In genomic region chr7:116336226-116336625, GRCm38 (mm10) we compare ENCODE assay signal across 9 mouse cellular contexts. TPM values are rescaled to one million over a fixed set of nuclear protein-coding genes. Genes with fewer than 3 reads are reported as not detected.
DNase-seq lines count a peak whose midpoint lies in the region; ATAC-seq and TF ChIP-seq lines count a peak whose summit lies in the region.
"Had no signal": no experiment of that assay in that cellular context is flagged by ENCODE, and none has a peak within 500 bp of the region (broad histone marks: within the 10 kb centered on the region; RNA-seq: fewer than 3 reads in every experiment).

No protein-coding gene starts in this region.

- TF ChIP-seq RAD21 in MEL (IDR thresholded peaks at IDR 0.05; ENCODE audit: low read depth, low read length): peak; percentile 39

- TF ChIP-seq EP300 in MEL (IDR thresholded peaks at IDR 0.05; ENCODE audit: low read depth in 1 of 2, low read length in 2 of 2): no peak

- TF ChIP-seq POLR2A in MEL (IDR thresholded peaks at IDR 0.05; ENCODE audit: control insufficient read depth in 1 of 2, insufficient read depth in 1 of 2, low read depth in 1 of 2, low read length in 2 of 2, poor library complexity in 1 of 2): no peak

- H3K79me2 ChIP-seq in MEL (ENCODE audit: control insufficient read depth, insufficient read depth, low read length, poor library complexity): peaks cover 33% of the 10 kb centered on the region

- peaks cover 25 to 29% of the 10 kb centered on the region in 2 experiments for H3K36me3 ChIP-seq in MEL (ENCODE audit: control insufficient read depth in 1 of 2, insufficient read depth in 2 of 2, low read length in 2 of 2)

- peak overlapping the region; percentile 9 to 49; a peak in 3 of 4 replicates for H3K4me3 ChIP-seq in MEL (ENCODE audit: control insufficient read depth in 1 of 2, insufficient read depth in 1 of 2, low read depth in 2 of 2, low read length in 2 of 2)
- H3K4me3 ChIP-seq: limb, embryonic 12.5 days had no signal

- peak overlapping the region; percentile 7 for H3K9ac ChIP-seq in MEL (ENCODE audit: control insufficient read depth, low read depth, low read length, poor library complexity, severe bottlenecking)
- H3K9ac ChIP-seq: limb, embryonic 12.5 days had no signal

- H3K27me3 ChIP-seq in MEL (ENCODE audit: control insufficient read depth in 1 of 2, insufficient read depth in 2 of 2, low read length in 2 of 2): no peaks in the 10 kb centered on the region
- H3K27me3 ChIP-seq: limb, embryonic 12.5 days had no signal

- ATAC-seq in frontal cortex, adult (ENCODE audit: low TSS enrichment): no peak

- peak; percentile 32 to 65 (median 61) for TF ChIP-seq CTCF in MEL (IDR thresholded peaks at IDR 0.05 in 2 of 3, conservative IDR thresholded peaks at IDR 0.05 in 1 of 3; ENCODE audit: control insufficient read depth in 1 of 3, insufficient read depth in 1 of 3, low read depth in 2 of 3, low read length in 3 of 3, poor library complexity in 1 of 3, severe bottlenecking in 1 of 3)

- peak; percentile 21 to 68 for DNase-seq in frontal cortex, adult 2 months (ENCODE audit: extremely low spot score in 1 of 2, low spot score in 1 of 2)
- DNase-seq in MEL (ENCODE audit: low read depth, low spot score): peak; percentile 86
- peak; percentile 61 for DNase-seq in cerebellum, adult 9-10 months
- DNase-seq in gastrocnemius, postnatal 36 days: peak; percentile 38 to 59
- peak; percentile 62 for DNase-seq in layer of hippocampus, adult 11-12 months (ENCODE audit: low spot score)
- peak; percentile 90 for DNase-seq in lung, postnatal 36 days
- DNase-seq in spleen, adult 18-20 months: peak; percentile 8 to 67

- no peaks in the 10 kb centered on the region for H3K9me3 ChIP-seq in MEL (replicated peaks; ENCODE audit: insufficient read depth, low read length)
- H3K9me3 ChIP-seq: limb, embryonic 12.5 days had no signal

- peaks cover 4% of the 10 kb centered on the region in 2 experiments; a peak in 3 of 4 replicates for H3K4me1 ChIP-seq in MEL (ENCODE audit: control insufficient read depth in 1 of 2, insufficient read depth in 2 of 2, low read length in 2 of 2)

- H3K27ac ChIP-seq in MEL (ENCODE audit: control insufficient read depth, low read depth, low read length): no peak overlapping the region
- H3K27ac ChIP-seq: limb, embryonic 12.5 days had no signal

- intact Hi-C loops in gastrocnemius, postnatal 36 days (cut with DNase I): loop anchor here (10.0 kb wide), 1 partner anchor 169 kb away; the partner anchor contains the start of gene Nucb2

TF ChIP-seq in MEL, 35 proteins besides CTCF, POLR2A, EP300 and RAD21:
- no peak for TF ChIP-seq NELFE (IDR thresholded peaks at IDR 0.05; ENCODE audit: low read depth, low read length)
- no peak for TF ChIP-seq JUND (IDR thresholded peaks at IDR 0.05; ENCODE audit: low read depth, low read length)
- no peak for TF ChIP-seq ZC3H11A (IDR thresholded peaks at IDR 0.05; ENCODE audit: low read depth, low read length)
- no peak for TF ChIP-seq ZKSCAN1 (IDR thresholded peaks at IDR 0.05; ENCODE audit: low read depth, low read length)
- TF ChIP-seq USF1 (IDR thresholded peaks at IDR 0.05; ENCODE audit: low read depth, low read length): no peak
- TF ChIP-seq ZNF384 (IDR thresholded peaks at IDR 0.05; ENCODE audit: low read depth, low read length): peak; percentile 26; the same call in 1 of the 2 replicates
- TF ChIP-seq SMC3 (IDR thresholded peaks at IDR 0.05; ENCODE audit: low read depth, low read length): peak; percentile 47
- no peak for TF ChIP-seq MAX (IDR thresholded peaks at IDR 0.05; ENCODE audit: low read length)
- TF ChIP-seq CHD1 (IDR thresholded peaks at IDR 0.05; ENCODE audit: low read depth, low read length): no peak
- peak; percentile 26; the same call in 1 of the 2 replicates for TF ChIP-seq SIN3A (IDR thresholded peaks at IDR 0.05; ENCODE audit: low read length)

RNA-seq across cellular contexts. Expression of gene Rps13, which starts 2.2 kb away (rescaled TPM):
- 443 and 539 TPM in 2 replicates for polyA plus RNA-seq in frontal cortex, adult 2 months (2012; rRNA removed)
- 1,903 and 1,952 TPM in 2 replicates for total RNA-seq in MEL (2012; rRNA removed)
- polyA plus RNA-seq in MEL (2012; ENCODE audit: insufficient read depth in 1 of 2, insufficient read length in 2 of 2, low read depth in 1 of 2, low replicate concordance in 2 of 2, missing spikeins in 1 of 2): 100 to 1,000 TPM in 1 of 2 experiments, not detected in 1; 388 TPM
- 100 to 1,000 TPM; 207 to 275 TPM for total RNA-seq in gastrocnemius, postnatal 36 days (2021)

RNA-seq across cellular contexts. Expression of gene Plekha7, which starts 28.1 kb away (rescaled TPM):
- polyA plus RNA-seq in frontal cortex, adult 2 months (2012; rRNA removed): 23.9 and 28.3 TPM in 2 replicates
- 4.4 and 4.9 TPM in 2 replicates for total RNA-seq in MEL (2012; rRNA removed)
- 10 to 100 TPM in 1 of 2 experiments, not detected in 1; 14.5 TPM for polyA plus RNA-seq in MEL (2012; ENCODE audit: insufficient read depth in 1 of 2, insufficient read length in 2 of 2, low read depth in 1 of 2, low replicate concordance in 2 of 2, missing spikeins in 1 of 2)
- 1 to 10 TPM in 1 of 2 experiments, under 1 TPM in 1; 0.69 to 1.6 TPM for total RNA-seq in gastrocnemius, postnatal 36 days (2021)

Comparison
In these comparisons a context has a peak if more than half of its experiments do, and no peak if none do; other contexts are left out.
1. DNase-seq: peak in every context shown above with its lines; median percentile 90 in lung, postnatal 36 days; 86 in MEL; 62 in layer of hippocampus, adult 11-12 months; 61 in cerebellum, adult 9-10 months; 48 in gastrocnemius, postnatal 36 days; 44 in frontal cortex, adult 2 months; 38 in spleen, adult 18-20 months.